ENCODE assay signal across 18 mouse cellular contexts in the genomic region with DNA sequence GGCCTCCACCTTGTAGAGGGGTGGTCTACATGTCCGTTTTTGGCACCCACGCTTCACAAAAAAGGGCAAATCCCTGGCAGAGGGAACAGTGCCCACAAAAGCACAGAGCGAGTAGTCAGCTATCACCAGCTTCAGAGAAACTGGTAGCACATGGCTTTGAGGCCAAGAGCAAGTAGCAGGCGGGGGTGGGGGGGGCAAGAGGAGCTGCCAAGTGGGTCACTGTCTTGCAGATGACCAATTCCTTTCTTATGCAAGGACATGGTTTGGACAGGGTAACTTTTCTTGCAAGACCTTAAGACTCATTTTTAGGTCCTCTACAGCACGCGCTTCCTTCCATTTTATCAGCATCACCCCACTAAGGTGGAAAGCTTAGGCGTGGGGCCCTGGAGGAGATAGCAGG.
DNase-seq lines count a peak whose midpoint lies in the region; ATAC-seq and TF ChIP-seq lines count a peak whose summit lies in the region.
"Had no signal": no experiment of that assay in that cellular context is flagged by ENCODE, and none has a peak within 500 bp of the region (broad histone marks: within the 10 kb centered on the region; RNA-seq: fewer than 3 reads in every experiment).

No protein-coding gene starts in this region.

- no peak overlapping the region for H3K4me2 ChIP-seq in intestine, embryonic 16.5 days (ENCODE audit: low read depth, low read length)
- no peak overlapping the region for H3K4me2 ChIP-seq in intestine, postnatal 0 days (replicated peaks; ENCODE audit: low read depth)
- H3K4me2 ChIP-seq in limb, embryonic 11.5 days (ENCODE audit: low read depth, severe bottlenecking), result no peak overlapping the region
- H3K4me2 ChIP-seq in forebrain, embryonic 15.5 days (replicated peaks), result no peak overlapping the region
- H3K4me2 ChIP-seq: heart, embryonic 12.5 days; liver, embryonic 13.5 days; neural tube, embryonic 12.5 days had no signal

- H3K4me3 ChIP-seq in intestine, embryonic 16.5 days (ENCODE audit: low read length), result no peak overlapping the region
- no peak overlapping the region for H3K4me3 ChIP-seq in intestine, postnatal 0 days (ENCODE audit: low read depth, low read length)
- no peak overlapping the region for H3K4me3 ChIP-seq in limb, embryonic 11.5 days (ENCODE audit: low read depth, low read length)
- no peak overlapping the region for H3K4me3 ChIP-seq in forebrain, embryonic 15.5 days
- H3K4me3 ChIP-seq: heart, embryonic 12.5 days; liver, embryonic 13.5 days; neural tube, embryonic 12.5 days had no signal

- H3K9me3 ChIP-seq in intestine, embryonic 16.5 days (ENCODE audit: control insufficient read depth, low read length), result no peaks in the 10 kb centered on the region
- H3K9me3 ChIP-seq in intestine, postnatal 0 days (ENCODE audit: control insufficient read depth), result no peaks in the 10 kb centered on the region
- H3K9me3 ChIP-seq in limb, embryonic 11.5 days (ENCODE audit: control insufficient read depth, low read length), result no peaks in the 10 kb centered on the region
- H3K9me3 ChIP-seq in forebrain, embryonic 15.5 days, result no peaks in the 10 kb centered on the region
- H3K9me3 ChIP-seq: heart, embryonic 12.5 days; liver, embryonic 13.5 days; neural tube, embryonic 12.5 days had no signal

- no peaks in the 10 kb centered on the region for H3K27me3 ChIP-seq in intestine, embryonic 16.5 days (replicated peaks; ENCODE audit: control insufficient read depth, insufficient read depth, low read length)
- no peaks in the 10 kb centered on the region for H3K27me3 ChIP-seq in intestine, postnatal 0 days (replicated peaks; ENCODE audit: control insufficient read depth, insufficient read depth, low read length)
- H3K27me3 ChIP-seq in limb, embryonic 11.5 days (ENCODE audit: control insufficient read depth, insufficient read depth, low read length), result no peaks in the 10 kb centered on the region
- no peaks in the 10 kb centered on the region for H3K27me3 ChIP-seq in forebrain, embryonic 15.5 days
- H3K27me3 ChIP-seq: heart, embryonic 12.5 days; liver, embryonic 13.5 days; neural tube, embryonic 12.5 days had no signal

- no peak for ATAC-seq in intestine, embryonic 16.5 days
- no peak for ATAC-seq in intestine, postnatal 0 days
- no peak for ATAC-seq in limb, embryonic 11.5 days (ENCODE audit: insufficient number of reproducible peaks, low FRiP score, low TSS enrichment, low read depth)
- no peak for ATAC-seq in forebrain, embryonic 15.5 days (replicated peaks)
- ATAC-seq: forebrain, postnatal 0 days had no signal

- H3K27ac ChIP-seq in intestine, embryonic 16.5 days (ENCODE audit: low read length), result peak overlapping the region; percentile 5; the same call in 1 of the 2 replicates
- H3K27ac ChIP-seq in intestine, postnatal 0 days (ENCODE audit: low read depth, low read length), result no peak overlapping the region
- H3K27ac ChIP-seq in limb, embryonic 11.5 days (replicated peaks; ENCODE audit: low read depth, low read length), result peak overlapping the region; percentile 61; the same call in 1 of the 2 replicates
- no peak overlapping the region for H3K27ac ChIP-seq in forebrain, embryonic 15.5 days (replicated peaks)
- H3K27ac ChIP-seq: kidney, postnatal 0 days; liver, embryonic 13.5 days; neural tube, embryonic 12.5 days had no signal

- DNase-seq in cerebellum, postnatal 14 days, result peak; percentile 30
- DNase-seq in cerebellum, adult 11 months, result no peak
- DNase-seq in limb, embryonic 11.5 days (ENCODE audit: low spot score), result no peak
- DNase-seq in frontal cortex, postnatal 14 days (ENCODE audit: low spot score in 2 of 2), result no peak
- no peak for DNase-seq in gastrocnemius, postnatal 4 days (ENCODE audit: low spot score in 2 of 2)
- DNase-seq: B cell, adult 2 months; cerebellum, adult 9-11 months; forebrain, postnatal 0 days; gastrocnemius, postnatal 25 days; liver, embryonic 13.5 days; right cerebral cortex, postnatal 14 days; thymus, adult 18-20 months had no signal

- no peak for TF ChIP-seq CTCF in intestine, postnatal 0 days (IDR thresholded peaks at IDR 0.05; ENCODE audit: low read depth)

- 92% methylated on average over 7 of the region's 7 CpGs for WGBS in intestine, embryonic 16.5 days
- WGBS in intestine, postnatal 0 days, result 77% methylated on average over 7 of the region's 7 CpGs
- WGBS in limb, embryonic 11.5 days, result 90% methylated on average over 7 of the region's 7 CpGs
- 88% methylated on average over 7 of the region's 7 CpGs for WGBS in forebrain, embryonic 15.5 days

- no peaks in the 10 kb centered on the region for H3K36me3 ChIP-seq in intestine, embryonic 16.5 days (ENCODE audit: control insufficient read depth, insufficient read depth, low read length)
- no peaks in the 10 kb centered on the region for H3K36me3 ChIP-seq in intestine, postnatal 0 days (ENCODE audit: control insufficient read depth, insufficient read depth)
- no peaks in the 10 kb centered on the region for H3K36me3 ChIP-seq in limb, embryonic 11.5 days (ENCODE audit: control insufficient read depth, insufficient read depth, low read length)
- no peaks in the 10 kb centered on the region for H3K36me3 ChIP-seq in forebrain, embryonic 15.5 days
- H3K36me3 ChIP-seq: heart, embryonic 12.5 days; liver, embryonic 13.5 days; neural tube, embryonic 12.5 days had no signal

- peaks cover 36% of the 10 kb centered on the region for H3K4me1 ChIP-seq in intestine, embryonic 16.5 days (ENCODE audit: control insufficient read depth, insufficient read depth, low read length)
- H3K4me1 ChIP-seq in intestine, postnatal 0 days (replicated peaks; ENCODE audit: control insufficient read depth, insufficient read depth, low read length), result peaks cover 22% of the 10 kb centered on the region
- peaks cover 8% of the 10 kb centered on the region; the same call in 1 of the 2 replicates for H3K4me1 ChIP-seq in limb, embryonic 11.5 days (ENCODE audit: control insufficient read depth, insufficient read depth, low read length)
- H3K4me1 ChIP-seq in forebrain, embryonic 15.5 days, result no peaks in the 10 kb centered on the region

- no peak overlapping the region for H3K9ac ChIP-seq in intestine, embryonic 16.5 days (ENCODE audit: low read depth, low read length)
- no peak overlapping the region for H3K9ac ChIP-seq in intestine, postnatal 0 days (ENCODE audit: low read depth, low read length)
- H3K9ac ChIP-seq in limb, embryonic 11.5 days (ENCODE audit: low read length), result no peak overlapping the region
- H3K9ac ChIP-seq in forebrain, embryonic 15.5 days (replicated peaks), result no peak overlapping the region
- H3K9ac ChIP-seq: forebrain, postnatal 0 days; heart, embryonic 12.5 days; liver, embryonic 13.5 days; neural tube, embryonic 12.5 days had no signal

Comparison
In these comparisons a context has a peak if more than half of its experiments do, and no peak if none do; other contexts are left out.
1. DNase-seq: peak in cerebellum, postnatal 14 days (2 of 2); none in cerebellum, adult 11 months (single experiment), limb, embryonic 11.5 days (single experiment), frontal cortex, postnatal 14 days (0 of 2) and gastrocnemius, postnatal 4 days (0 of 2).
2. H3K27ac ChIP-seq: peak in intestine, embryonic 16.5 days (single experiment) and limb, embryonic 11.5 days (single experiment); none in intestine, postnatal 0 days (single experiment) and forebrain, embryonic 15.5 days (single experiment).